Mouse (Mus musculus): Measurements from ENCODE around the gene Jag2.

- no peak for TF ChIP-seq POLR2A (IDR thresholded peaks at IDR 0.05; ENCODE audit: insufficient read depth, low read depth, low read length)
- no peak for TF ChIP-seq EP300 (IDR thresholded peaks at IDR 0.05; ENCODE audit: insufficient read depth, low read depth, low read length)
Observed at GRCm38 (mm10) chr12:112898351-112898750, 31.2 kb downstream of the Jag2 start.

All from heart, adult 2 months (tissue).